Mouse (Mus musculus) hindbrain, embryonic 14.5 days (tissue): Measurements from ENCODE around the gene Lrrc38. TPM values are rescaled to one million over a fixed set of nuclear protein-coding genes. Genes with fewer than 3 reads are reported as not detected.

ENCODE experiments used
- ATAC-seq: fragments of 200-750 bp; cut with Nextera tagmentation; 2 replicates; pipeline ENCODE4 v1.8.0; 2017; ENCODE audit warnings: moderate number of reproducible peaks, mild to moderate bottlenecking, moderate TSS enrichment, moderate library complexity; ENCODE audit not compliant: low FRiP score
- DNase-seq: peaks from one replicate; pipeline ENCODE4 v3.0.0-alpha.2; 2015; ENCODE audit warnings: low spot score
- H3K27ac ChIP-seq: fragments of 300-500 bp; sonication (generic); 2 replicates; pipeline ENCODE4 v1.5.1; 2014; ENCODE audit warnings: mild to moderate bottlenecking, moderate library complexity
- H3K27me3 ChIP-seq: fragments of 300-500 bp; sonication (generic); 2 replicates; pipeline ENCODE4 v1.6.1; 2014; ENCODE audit warnings: mild to moderate bottlenecking, low read length, mixed read lengths; ENCODE audit not compliant: control insufficient read depth, insufficient read depth
- H3K36me3 ChIP-seq: fragments of 300-500 bp; sonication (generic); replicated peaks from 2 replicates; pipeline ENCODE4 v1.6.1; 2014; ENCODE audit not compliant: control insufficient read depth, insufficient read depth
- H3K4me1 ChIP-seq: fragments of 300-500 bp; sonication (generic); replicated peaks from 2 replicates; pipeline ENCODE4 v1.6.1; 2014; ENCODE audit warnings: antibody characterized with exemption, low read length, mixed read lengths; ENCODE audit not compliant: control insufficient read depth, insufficient read depth
- H3K4me2 ChIP-seq: fragments of 300-500 bp; sonication (generic); replicated peaks from 2 replicates; pipeline ENCODE4 v1.6.1; 2014; ENCODE audit warnings: mild to moderate bottlenecking, moderate library complexity
- H3K4me3 ChIP-seq: fragments of 300-500 bp; sonication (generic); replicated peaks from 2 replicates; pipeline ENCODE4 v1.5.1; 2014; ENCODE audit warnings: mild to moderate bottlenecking, low read length
- H3K9ac ChIP-seq: fragments of 300-500 bp; sonication (generic); 2 replicates; pipeline ENCODE4 v1.6.1; 2014
- H3K9me3 ChIP-seq: fragments of 300-500 bp; sonication (generic); 2 replicates; pipeline ENCODE4 v1.6.1; 2016; ENCODE audit warnings: low read length; ENCODE audit not compliant: control insufficient read depth
- WGBS: fragments of 180-500 bp; shearing (Covaris S2); extraction: QIAGEN DNeasy Blood & Tissue Kit; methylation state at CpG from one replicate; pipeline ENCODE4 v1.1.7; 2014; 5-methylcytosine and 5-hydroxymethylcytosine counted together
- polyA plus RNA-seq: library from polyadenylated mRNA; unstranded; fragments of >200 nt; fragmentation: Nextera tagmentation; extraction: Ambion mirVana; gene quantifications from 2 replicates; pipeline ENCODE4 v1.2.1, GENCODE M21; 2014

Gene Lrrc38
- polyA plus RNA-seq, 1 experiment from 2014 or later: 0.51 TPM

DNA sequence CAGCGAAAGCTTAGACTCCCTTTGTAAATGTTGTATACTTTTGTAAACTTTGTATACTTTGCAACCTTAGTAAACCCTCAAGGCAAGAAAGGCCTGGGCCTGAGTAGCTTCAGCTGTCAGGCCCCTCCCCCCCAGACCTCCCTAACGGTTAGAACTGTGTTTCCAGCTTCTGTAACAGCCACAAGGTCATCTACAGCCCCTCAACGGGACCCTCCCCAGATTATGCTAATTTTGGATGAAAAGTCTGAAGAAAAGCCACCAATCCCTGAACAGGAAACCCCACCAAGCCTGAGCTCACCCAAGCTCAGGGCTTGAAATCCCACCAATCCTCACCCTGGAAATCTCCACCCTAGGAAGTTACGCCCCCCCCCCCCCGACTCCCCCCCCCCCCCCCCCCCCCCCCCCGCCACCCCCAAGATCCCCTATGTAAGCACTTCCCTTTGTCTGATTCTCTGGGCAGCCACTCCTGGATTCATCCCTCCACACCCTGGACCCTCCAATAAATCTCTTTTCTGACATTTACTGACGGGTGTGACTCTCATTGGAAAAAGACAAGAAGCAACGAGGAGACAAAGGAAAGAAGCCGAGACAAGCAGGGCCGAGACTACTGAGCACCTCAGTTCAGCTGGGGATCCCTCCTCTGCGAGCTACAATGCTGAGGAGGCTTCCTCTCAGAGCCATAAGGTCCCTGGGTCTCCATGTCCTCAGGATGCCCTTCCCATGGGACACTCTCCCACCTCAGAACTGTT, 25.2 kb upstream of the Lrrc38 start:
- no peak for DNase-seq
- Histone ChIP-seq H3K4me3 (no peak overlapping the region), H3K27ac (no peak overlapping the region), H3K9ac (peak overlapping the region; percentile 22; the same call in 1 of the 2 replicates), H3K4me2 (peak overlapping the region; percentile 55), H3K36me3 (no peaks in the 10 kb centered on the region), H3K27me3 (no peaks in the 10 kb centered on the region), H3K9me3 (no peaks in the 10 kb centered on the region), H3K4me1 (peaks cover 10% of the 10 kb centered on the region)
- peak; percentile 53 for ATAC-seq
- 14% methylated on average over 8 of the region's 11 CpGs for WGBS

DNA sequence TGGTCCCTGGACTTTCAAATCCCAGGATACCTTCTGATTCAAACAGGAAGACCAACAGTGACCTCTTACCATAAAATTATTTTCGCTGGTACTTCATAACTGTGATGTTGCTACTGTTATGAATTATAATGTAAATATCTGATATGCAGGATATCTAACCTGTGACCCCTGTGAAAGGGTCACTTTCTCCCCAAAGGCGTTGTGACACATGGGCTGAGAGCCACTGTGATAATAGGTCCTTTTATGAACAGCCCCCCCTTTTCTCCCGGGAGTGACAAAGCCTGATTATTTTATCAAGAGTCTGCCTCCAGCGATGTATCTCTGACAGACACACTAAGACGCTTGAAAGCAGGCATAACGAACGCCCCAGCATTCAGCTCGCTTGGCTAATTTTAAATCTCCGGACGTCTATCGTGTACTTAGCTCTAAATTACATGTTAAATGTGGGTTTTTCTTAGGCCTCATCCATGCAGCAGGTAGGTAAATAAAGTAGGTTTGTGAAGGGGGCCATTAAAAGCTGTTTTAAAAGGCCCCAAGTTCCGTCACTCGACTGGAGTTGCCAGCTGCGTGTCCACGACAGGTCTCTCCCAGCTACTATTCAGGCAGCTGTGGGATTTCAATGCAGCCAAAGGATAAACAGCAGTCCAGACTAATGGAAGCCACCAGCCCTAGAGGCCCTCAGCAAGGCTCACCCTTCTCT, 24.5 kb upstream of the Lrrc38 start:
- 12% methylated on average over 15 of the region's 15 CpGs for WGBS
- no peaks in the 10 kb centered on the region for H3K27me3 ChIP-seq
- no peaks in the 10 kb centered on the region for H3K36me3 ChIP-seq
- H3K4me3 ChIP-seq: peak overlapping the region; percentile 24
- H3K9ac ChIP-seq: peak overlapping the region; percentile 22; the same call in 1 of the 2 replicates
- no peak overlapping the region for H3K27ac ChIP-seq
- peak; percentile 25 for ATAC-seq
- H3K4me1 ChIP-seq: peaks cover 10% of the 10 kb centered on the region
- no peaks in the 10 kb centered on the region for H3K9me3 ChIP-seq
- H3K4me2 ChIP-seq: peak overlapping the region; percentile 55
- DNase-seq: no peak

DNA sequence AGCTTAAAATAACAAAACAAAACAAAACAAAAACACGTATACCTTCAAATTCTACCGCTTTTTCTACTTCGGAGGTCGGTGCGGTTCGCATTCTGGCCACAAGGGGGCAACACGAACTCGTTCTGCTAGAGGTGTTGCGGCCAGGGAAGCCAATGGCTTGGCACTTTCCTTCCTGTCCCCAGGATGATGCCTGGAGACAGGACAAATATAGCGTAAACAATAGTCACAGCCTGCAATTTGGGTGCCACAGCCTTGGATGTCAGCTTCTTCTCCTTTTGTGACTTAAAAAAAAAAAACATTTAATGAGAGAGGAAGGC, 24.0 kb upstream of the Lrrc38 start:
- Histone ChIP-seq H3K4me3 (peak overlapping the region; percentile 24), H3K9ac (no peak overlapping the region; the same call in 1 of the 2 replicates), H3K9me3 (no peaks in the 10 kb centered on the region), H3K4me1 (peaks cover 10% of the 10 kb centered on the region), H3K4me2 (peak overlapping the region; percentile 55), H3K27ac (no peak overlapping the region), H3K27me3 (no peaks in the 10 kb centered on the region), H3K36me3 (no peaks in the 10 kb centered on the region)
- WGBS: under 1% methylated on average over 10 of the region's 10 CpGs
- peak; percentile 91 for DNase-seq
- peak; percentile 56; the same call in 1 of the 2 replicates for ATAC-seq

GRCm38 (mm10) chr4:143330566-143330965, 19.0 kb upstream of the Lrrc38 start:
- no peaks in the 10 kb centered on the region for H3K27me3 ChIP-seq
- no peak overlapping the region for H3K4me2 ChIP-seq
- no peak overlapping the region for H3K4me3 ChIP-seq
- H3K9ac ChIP-seq: no peak overlapping the region
- WGBS: 47% methylated on average over 9 of the region's 9 CpGs
- H3K9me3 ChIP-seq: no peaks in the 10 kb centered on the region
- no peak for DNase-seq
- no peak for ATAC-seq
- H3K36me3 ChIP-seq: no peaks in the 10 kb centered on the region
- no peak overlapping the region for H3K27ac ChIP-seq
- no peaks in the 10 kb centered on the region; the same call in 1 of the 2 replicates for H3K4me1 ChIP-seq

DNA sequence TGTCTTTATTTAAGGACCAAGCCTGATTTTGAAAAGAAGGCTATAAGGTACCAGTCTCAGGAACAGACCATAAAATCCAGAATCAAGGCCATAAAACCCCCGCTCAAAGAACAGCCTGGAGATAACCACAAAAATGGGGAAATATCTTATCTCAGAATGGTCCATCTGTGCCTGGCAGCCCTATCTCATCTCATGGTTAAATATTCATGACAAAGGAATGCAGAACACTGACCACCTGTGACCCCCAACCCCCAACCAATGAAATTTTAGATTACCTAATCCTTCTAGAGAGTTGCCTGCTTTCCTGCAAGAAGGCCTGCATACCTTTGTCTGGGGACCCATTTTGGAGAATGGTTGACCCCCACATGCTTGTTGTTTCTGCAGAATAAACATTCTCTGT, 17.8 kb upstream of the Lrrc38 start:
- DNase-seq: no peak
- Histone ChIP-seq H3K9me3 (no peaks in the 10 kb centered on the region), H3K9ac (no peak overlapping the region), H3K36me3 (no peaks in the 10 kb centered on the region), H3K27ac (no peak overlapping the region), H3K4me2 (no peak overlapping the region), H3K27me3 (no peaks in the 10 kb centered on the region), H3K4me3 (no peak overlapping the region), H3K4me1 (no peaks in the 10 kb centered on the region; the same call in 1 of the 2 replicates)
- 85% methylated on average over 1 of the region's 1 CpGs for WGBS
- no peak for ATAC-seq

DNA sequence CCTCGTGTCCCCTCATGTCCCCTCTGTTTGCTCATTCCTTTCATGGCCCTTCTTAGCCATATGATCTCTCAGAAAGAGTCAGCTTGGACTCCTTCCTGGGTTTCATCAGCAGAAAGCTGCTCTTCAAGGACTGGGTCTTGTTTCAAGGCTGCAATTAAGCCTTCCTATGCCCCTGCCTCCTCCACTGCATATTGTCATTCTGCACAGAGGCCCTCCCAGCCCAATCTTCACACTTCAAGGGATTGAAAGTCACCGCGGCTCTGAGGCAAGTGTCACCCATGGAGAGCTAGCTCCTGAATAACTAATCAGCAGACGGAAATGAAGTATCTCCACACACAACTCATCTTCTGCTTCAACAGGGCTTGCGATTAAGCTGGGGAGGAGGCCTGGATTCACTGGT, 15.4 kb upstream of the Lrrc38 start:
- no peaks in the 10 kb centered on the region for H3K36me3 ChIP-seq
- WGBS: 54% methylated on average over 5 of the region's 5 CpGs

GRCm38 (mm10) chr4:143334995-143335394, 14.6 kb upstream of the Lrrc38 start:
- Histone ChIP-seq H3K27me3 (no peaks in the 10 kb centered on the region), H3K27ac (no peak overlapping the region), H3K4me2 (no peak overlapping the region), H3K36me3 (no peaks in the 10 kb centered on the region), H3K9ac (no peak overlapping the region), H3K4me3 (no peak overlapping the region), H3K9me3 (no peaks in the 10 kb centered on the region), H3K4me1 (no peaks in the 10 kb centered on the region; the same call in 1 of the 2 replicates)
- ATAC-seq (no peak), DNase-seq (no peak)
- 92% methylated on average over 17 of the region's 17 CpGs for WGBS

More for the DNA sequence above, 15.4 kb upstream of the Lrrc38 start:
- Histone ChIP-seq H3K4me1 (no peaks in the 10 kb centered on the region; the same call in 1 of the 2 replicates), H3K4me2 (no peak overlapping the region), H3K27me3 (no peaks in the 10 kb centered on the region), H3K9me3 (no peaks in the 10 kb centered on the region), H3K27ac (no peak overlapping the region), H3K4me3 (no peak overlapping the region), H3K9ac (no peak overlapping the region)
- no peak for DNase-seq
- no peak for ATAC-seq

DNA sequence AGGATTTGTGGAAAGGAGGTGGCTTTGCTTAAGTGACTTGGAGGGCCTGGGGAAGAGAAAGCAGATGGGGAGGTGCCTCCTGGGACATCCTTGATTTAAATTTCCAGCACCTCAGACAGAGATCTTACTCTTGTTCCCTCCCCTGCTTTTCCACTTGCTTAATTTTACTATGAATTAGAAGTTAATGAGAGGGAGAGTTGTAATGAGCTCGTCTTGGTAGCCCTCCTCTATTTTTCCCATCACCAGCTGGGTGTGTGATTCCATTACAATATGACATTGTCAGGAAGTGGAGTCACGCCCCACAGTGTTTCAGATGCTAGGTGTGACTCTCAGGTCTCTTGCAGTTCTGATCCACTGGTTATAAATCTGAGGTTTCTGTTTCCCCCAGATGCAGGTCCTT, 13.5 kb upstream of the Lrrc38 start:
- no peaks in the 10 kb centered on the region for H3K27me3 ChIP-seq
- no peaks in the 10 kb centered on the region for H3K36me3 ChIP-seq
- no peak overlapping the region for H3K9ac ChIP-seq
- WGBS: 53% methylated on average over 2 of the region's 2 CpGs
- no peaks in the 10 kb centered on the region for H3K9me3 ChIP-seq
- no peak overlapping the region for H3K4me2 ChIP-seq
- no peak for ATAC-seq
- no peaks in the 10 kb centered on the region for H3K4me1 ChIP-seq
- no peak overlapping the region for H3K27ac ChIP-seq
- no peak overlapping the region for H3K4me3 ChIP-seq
- no peak for DNase-seq

DNA sequence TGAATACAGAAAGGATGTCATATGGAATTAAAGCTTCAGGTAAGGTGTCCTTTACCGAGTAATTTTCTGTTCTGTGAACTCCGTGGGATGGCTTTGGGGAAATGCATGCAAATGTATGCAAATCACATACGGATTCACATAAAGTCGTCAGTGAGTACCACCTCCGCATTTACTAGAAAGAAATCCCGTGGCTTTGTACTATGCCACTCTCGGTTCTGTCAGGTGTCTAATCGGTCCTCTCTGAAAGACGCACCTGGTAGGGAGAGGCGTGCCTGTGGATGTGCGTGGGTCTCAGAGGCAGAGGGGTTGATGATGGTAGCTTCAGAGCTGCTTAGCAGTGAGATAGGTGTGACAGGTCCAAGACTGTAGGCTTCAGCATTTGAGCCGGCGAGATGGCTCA, 9.7 kb upstream of the Lrrc38 start:
- WGBS: 74% methylated on average over 13 of the region's 13 CpGs
- Histone ChIP-seq H3K9ac (no peak overlapping the region), H3K27me3 (no peaks in the 10 kb centered on the region), H3K4me3 (no peak overlapping the region), H3K4me1 (no peaks in the 10 kb centered on the region), H3K9me3 (no peaks in the 10 kb centered on the region), H3K36me3 (no peaks in the 10 kb centered on the region), H3K4me2 (no peak overlapping the region), H3K27ac (no peak overlapping the region)
- ATAC-seq (no peak), DNase-seq (no peak)
